Mouse (Mus musculus) frontal cortex, adult (tissue): ENCODE measurements around the gene Gm5796.
"Not testable (repeated sequence)": the region's sequence is repeated elsewhere in the genome, so short reads cannot be mapped to it uniquely, and the experiment has no call there.

Source experiments
- ATAC-seq: cut with Nextera tagmentation; 2 replicates; pipeline ENCODE4 v1.9.2; 2017; ENCODE audit warnings: mild to moderate bottlenecking, moderate library complexity, mixed read lengths; ENCODE audit not compliant: low TSS enrichment

The Gm5796 gene

DNA sequence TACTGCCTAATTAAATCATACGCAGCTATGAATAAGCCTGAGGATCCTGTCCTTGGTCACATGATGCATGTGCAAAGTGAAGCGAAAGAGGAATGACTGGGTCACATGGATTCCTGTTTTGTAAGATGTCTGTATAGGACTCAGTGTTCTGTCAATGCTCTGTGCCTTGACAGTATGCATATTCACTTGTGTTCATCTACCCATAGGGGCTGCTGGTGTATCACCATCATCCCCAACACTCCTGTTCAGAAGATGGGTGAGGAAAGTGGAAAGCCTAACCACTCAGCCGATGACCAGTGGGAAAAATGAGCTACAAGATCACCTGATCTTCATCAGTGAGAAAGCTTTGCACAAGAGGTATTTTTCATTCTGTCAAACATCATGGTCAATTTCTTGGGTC, at the start of gene Gm5796:
Gm5796 (plus strand) TSS at position 301 of the 400 bp plus-strand sequence.
- ATAC-seq = not testable (repeated sequence)

DNA sequence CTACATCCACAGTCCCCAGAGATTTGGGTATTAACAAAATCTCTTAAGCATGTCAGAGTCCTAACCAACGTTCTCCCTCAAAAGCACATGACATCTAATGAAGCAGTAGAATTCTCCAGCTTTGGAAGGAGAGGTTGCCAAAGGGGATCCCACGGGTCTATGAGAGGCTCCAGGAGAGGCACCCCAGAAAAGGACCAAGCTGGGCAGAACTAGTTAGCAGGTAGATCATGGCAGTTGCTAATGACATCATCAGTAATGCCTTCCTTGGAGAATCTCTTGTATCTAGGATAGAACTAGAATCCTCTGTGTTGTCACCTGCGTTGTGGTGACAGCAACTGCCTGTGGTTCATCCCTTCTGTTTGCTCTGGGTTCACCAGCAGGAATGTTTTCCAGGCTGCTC, 25.6 kb upstream of the Gm5796 start, which contains the start of gene Gm3099:
Gm3099 (plus strand) TSS at position 301 of the 400 bp plus-strand sequence.
- not testable (repeated sequence) for ATAC-seq

DNA sequence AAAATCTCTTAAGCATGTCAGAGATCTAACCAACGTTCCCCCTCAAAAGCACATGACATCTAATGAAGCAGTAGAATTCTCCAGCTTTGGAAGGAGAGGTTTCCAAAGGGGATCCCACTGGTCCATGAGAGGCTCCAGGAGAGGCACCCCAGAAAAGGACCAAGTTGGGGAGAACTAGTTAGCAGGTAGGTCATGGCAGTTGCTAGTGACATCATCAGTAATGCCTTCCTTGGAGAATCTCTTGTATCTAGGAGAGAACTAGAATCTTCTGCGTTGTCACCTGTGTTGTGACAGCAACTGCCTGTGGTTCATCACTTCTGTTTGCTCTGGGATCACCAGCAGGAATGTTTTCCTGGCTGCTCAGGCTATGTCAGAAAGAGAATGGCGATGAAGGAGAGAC, 60.1 kb downstream of the Gm5796 start, which contains the start of gene Gm3115:
Gm3115 (plus strand) TSS at position 301 of the 400 bp plus-strand sequence.
- ATAC-seq = not testable (repeated sequence)
